Mouse (Mus musculus) embryonic facial prominence, embryonic 13.5 days (tissue): ENCODE results near the gene Lrrc2. TPM values are rescaled to one million over a fixed set of nuclear protein-coding genes. Genes with fewer than 3 reads are reported as not detected.

Experiments
- ATAC-seq: fragments of 200-750 bp; cut with Nextera tagmentation; 2 replicates; pipeline ENCODE4 v1.8.0; 2017; ENCODE audit warnings: low read depth; ENCODE audit not compliant: insufficient number of reproducible peaks, insufficient read depth, low FRiP score, low TSS enrichment
- H3K27ac ChIP-seq: fragments of 300-500 bp; sonication (generic); 2 replicates; pipeline ENCODE4 v1.5.1; 2015; ENCODE audit warnings: moderate library complexity, mild to moderate bottlenecking, inconsistent platforms
- H3K27me3 ChIP-seq: fragments of 300-500 bp; sonication (generic); 2 replicates; pipeline ENCODE4 v1.6.1; 2015; ENCODE audit warnings: mild to moderate bottlenecking, inconsistent platforms
- H3K36me3 ChIP-seq: fragments of 300-500 bp; sonication (generic); 2 replicates; pipeline ENCODE4 v1.6.1; 2015; ENCODE audit warnings: mild to moderate bottlenecking, inconsistent platforms
- H3K4me1 ChIP-seq: fragments of 300-500 bp; sonication (generic); 2 replicates; pipeline ENCODE4 v1.6.1; 2015; ENCODE audit warnings: inconsistent platforms
- H3K4me2 ChIP-seq: fragments of 300-500 bp; sonication (generic); 2 replicates; pipeline ENCODE4 v1.6.1; 2015; ENCODE audit warnings: moderate library complexity, mild to moderate bottlenecking, inconsistent platforms
- H3K4me3 ChIP-seq: fragments of 300-500 bp; sonication (generic); 2 replicates; pipeline ENCODE4 v1.5.1; 2015; ENCODE audit warnings: mild to moderate bottlenecking, inconsistent platforms
- H3K9ac ChIP-seq: fragments of 300-500 bp; sonication (generic); 2 replicates; pipeline ENCODE4 v1.6.1; 2015; ENCODE audit warnings: mild to moderate bottlenecking, inconsistent platforms
- H3K9me3 ChIP-seq: fragments of 300-500 bp; sonication (generic); 2 replicates; pipeline ENCODE4 v1.6.1; 2016; ENCODE audit warnings: inconsistent platforms
- WGBS: fragments of 180-500 bp; shearing (Covaris S2); methylation state at CpG from one replicate; pipeline ENCODE4 v1.1.7; 2015; ENCODE audit warnings: mixed read lengths; 5-methylcytosine and 5-hydroxymethylcytosine counted together
- microRNA-seq: library from miRNA; unstranded; fragments of <30 nt; microRNA quantifications from one replicate; pipeline ENCODE4, GENCODE M21; 2016
- polyA plus RNA-seq: library from polyadenylated mRNA; unstranded; fragments of >200 nt; fragmentation: Nextera tagmentation; extraction: Ambion mirVana; gene quantifications from 2 replicates; pipeline ENCODE4 v1.2.1, GENCODE M21; 2015

Lrrc2 gene
- polyA plus RNA-seq, 1 experiment from 2014 or later, result 0.28 TPM

- Histone ChIP-seq H3K4me3 (no peak overlapping the region), H3K9ac (no peak overlapping the region), H3K36me3 (no peaks in the 10 kb centered on the region), H3K4me1 (0 out of 2 replicates have a peak, but pooled peaks cover 6% of the 10 kb centered on the region), H3K27me3 (no peaks in the 10 kb centered on the region), H3K9me3 (no peaks in the 10 kb centered on the region), H3K27ac (no peak overlapping the region), H3K4me2 (no peak overlapping the region)
- no peak for ATAC-seq
- WGBS, result 81% methylated on average over 4 of the region's 4 CpGs
These were observed 64.3 kb downstream of the Lrrc2 start for GRCm38 (mm10) chr9:111015658-111016057.

- Histone ChIP-seq H3K4me3 (no peak within 1 kb of the TSS), H3K9ac (no peak within 1 kb of the TSS), H3K27ac (no peak within 1 kb of the TSS), H3K27me3 (no peaks in the 10 kb centered on the region), H3K9me3 (no peaks in the 10 kb centered on the region), H3K4me1 (no peaks in the 10 kb centered on the region), H3K4me2 (no peak within 1 kb of the TSS), H3K36me3 (no peaks in the 10 kb centered on the region)
- WGBS, result 85% methylated on average over 5 of the region's 5 CpGs
- no peak for ATAC-seq
These were observed 67.7 kb downstream of the Lrrc2 start, which contains the start of gene Ltf for GRCm38 (mm10) chr9:111019022-111019421. Gene Ltf (plus strand): TSS chr9:111019271.

GRCm38 (mm10) chr9:111026791-111027190 lies 75.4 kb downstream of the Lrrc2 start:
- ATAC-seq, result no peak
- no peak overlapping the region for H3K27ac ChIP-seq
- no peak overlapping the region for H3K4me2 ChIP-seq
- 89% methylated on average over 10 of the region's 10 CpGs for WGBS
- no peak overlapping the region for H3K9ac ChIP-seq
- H3K9me3 ChIP-seq, result no peaks in the 10 kb centered on the region
- H3K4me1 ChIP-seq, result no peaks in the 10 kb centered on the region
- H3K4me3 ChIP-seq, result no peak overlapping the region
- no peaks in the 10 kb centered on the region for H3K36me3 ChIP-seq
- H3K27me3 ChIP-seq, result no peaks in the 10 kb centered on the region

Small RNA genes lying within 50 kb of the gene (microRNA-seq; reads per million reads assigned to microRNA genes)
- not detected for gene Gm24269

Other genes with a start within 250 kb of the Lrrc2 start
- 1.6 and 12.3 TPM in 2 replicates for gene Myl3, start 209.7 kb upstream of the Lrrc2 start, polyA plus RNA-seq
- 138 and 165 TPM in 2 replicates for gene Pth1r, start 204.4 kb upstream of the Lrrc2 start, polyA plus RNA-seq
- gene Prss42, start 153.4 kb upstream of the Lrrc2 start, polyA plus RNA-seq, result not detected in 2 replicates
- not detected in 2 replicates for gene Prss44, start 137.6 kb upstream of the Lrrc2 start, polyA plus RNA-seq
- gene Prss43, start 124.9 kb upstream of the Lrrc2 start, polyA plus RNA-seq, result not detected in 2 replicates
- not detected in 2 replicates for gene Prss45, start 117.0 kb upstream of the Lrrc2 start, polyA plus RNA-seq
- not detected in 2 replicates for gene Prss46, start 107.0 kb upstream of the Lrrc2 start, polyA plus RNA-seq
- gene Prss50, start 93.6 kb upstream of the Lrrc2 start, polyA plus RNA-seq, result 0.14 and 0.48 TPM in 2 replicates
- gene Als2cl, start 71.7 kb upstream of the Lrrc2 start, polyA plus RNA-seq, result 4.3 and 4.6 TPM in 2 replicates
- 2.3 and 2.4 TPM in 2 replicates for gene Tmie, start 71.4 kb upstream of the Lrrc2 start, polyA plus RNA-seq
- gene Fam240a, start 34.7 kb upstream of the Lrrc2 start, polyA plus RNA-seq, result not detected in 2 replicates
- 0.62 and 0.87 TPM in 2 replicates for gene Tdgf1, start 5.4 kb upstream of the Lrrc2 start, polyA plus RNA-seq
- 0.11 and 0.20 TPM in 2 replicates for gene Rtp3, start 39.0 kb downstream of the Lrrc2 start, polyA plus RNA-seq
- gene Ltf, start 67.7 kb downstream of the Lrrc2 start, polyA plus RNA-seq, result 0.46 and 1.6 TPM in 2 replicates
- 0.62 and 0.63 TPM in 2 replicates for gene Ccrl2, start 106.0 kb downstream of the Lrrc2 start, polyA plus RNA-seq
- 41.7 and 47.3 TPM in 2 replicates for gene Lrrfip2, start 166.0 kb downstream of the Lrrc2 start, polyA plus RNA-seq